Mouse (Mus musculus): ENCODE data around the gene Apbb1ip.

Apbb1ip gene

DNA sequence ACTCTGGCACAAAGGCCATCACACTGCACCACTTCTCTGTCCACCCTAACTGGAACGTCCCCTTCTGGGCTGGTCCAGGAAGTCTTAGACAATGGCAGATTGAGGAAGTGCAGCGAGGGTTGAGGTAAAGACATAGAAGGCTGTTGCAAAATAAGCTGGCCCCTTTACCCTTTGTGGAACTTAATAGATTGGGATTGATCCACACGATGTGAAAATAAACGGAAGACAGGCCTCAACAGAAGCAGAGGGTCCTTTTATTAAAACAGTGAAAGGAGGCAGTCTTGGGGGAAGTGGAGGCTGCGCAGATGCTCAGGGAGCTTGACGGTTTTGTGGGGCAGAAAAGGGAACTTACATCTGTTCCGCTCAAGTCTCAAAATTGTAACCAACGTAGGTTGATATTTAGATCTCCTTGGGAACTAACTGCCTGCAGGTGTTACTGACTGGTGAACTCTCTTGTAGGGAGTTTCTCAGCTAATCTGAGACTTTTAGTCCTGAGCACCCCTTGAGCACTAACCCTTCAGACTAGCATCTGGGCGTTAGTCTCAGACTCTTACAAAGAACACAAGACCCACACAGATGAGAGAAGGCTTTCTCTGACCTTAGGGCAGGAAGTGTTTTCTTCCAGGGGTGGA lies at the start of gene Apbb1ip:
Apbb1ip (plus strand) TSS at position 546 of the 632 bp plus-strand sequence.
- Histone ChIP-seq H3K27me3 (ENCODE audit: insufficient read depth, low read length) (peaks cover 51% of the 10 kb centered on the region), H3K36me3 (ENCODE audit: insufficient read depth, low read length) (no peaks in the 10 kb centered on the region), H3K4me1 (replicated peaks; ENCODE audit: low read depth, low read length) (peaks cover 18% of the 10 kb centered on the region), H3K4me3 (replicated peaks; ENCODE audit: low read length) (peak within 1 kb of the TSS; percentile 71), H3K9me3 (ENCODE audit: low read length) (no peaks in the 10 kb centered on the region)
- TF ChIP-seq NANOG (IDR thresholded peaks at IDR 0.05; ENCODE audit: borderline replicate concordance, low read length), result no peak
- TF ChIP-seq CTCF (conservative IDR thresholded peaks at IDR 0.05; ENCODE audit: low read length), result no peak
- no peak for TF ChIP-seq POU5F1 (IDR thresholded peaks at IDR 0.05; ENCODE audit: borderline replicate concordance, low read length)

- TF ChIP-seq NANOG (IDR thresholded peaks at IDR 0.05; ENCODE audit: borderline replicate concordance, low read length) (no peak), CTCF (conservative IDR thresholded peaks at IDR 0.05; ENCODE audit: low read length) (no peak), POU5F1 (IDR thresholded peaks at IDR 0.05; ENCODE audit: borderline replicate concordance, low read length) (no peak)
- Histone ChIP-seq H3K4me1 (replicated peaks; ENCODE audit: low read depth, low read length) (no peaks in the 10 kb centered on the region), H3K27me3 (ENCODE audit: insufficient read depth, low read length) (no peaks in the 10 kb centered on the region), H3K9me3 (ENCODE audit: low read length) (no peaks in the 10 kb centered on the region), H3K4me3 (replicated peaks; ENCODE audit: low read length) (no peak overlapping the region), H3K36me3 (ENCODE audit: insufficient read depth, low read length) (no peaks in the 10 kb centered on the region)
These were observed 46.8 kb upstream of the Apbb1ip start for GRCm38 (mm10) chr2:22727113-22727512.

- Histone ChIP-seq H3K36me3 (ENCODE audit: insufficient read depth, low read length) (no peaks in the 10 kb centered on the region), H3K9me3 (ENCODE audit: low read length) (peaks cover 42% of the 10 kb centered on the region), H3K27me3 (ENCODE audit: insufficient read depth, low read length) (no peaks in the 10 kb centered on the region), H3K4me3 (replicated peaks; ENCODE audit: low read length) (no peak overlapping the region), H3K4me1 (replicated peaks; ENCODE audit: low read depth, low read length) (peaks cover 4% of the 10 kb centered on the region; the same call in 1 of the 2 replicates)
- TF ChIP-seq POU5F1 (IDR thresholded peaks at IDR 0.05; ENCODE audit: borderline replicate concordance, low read length) (no peak), NANOG (IDR thresholded peaks at IDR 0.05; ENCODE audit: borderline replicate concordance, low read length) (no peak), CTCF (conservative IDR thresholded peaks at IDR 0.05; ENCODE audit: low read length) (no peak)
These were observed 37.8 kb upstream of the Apbb1ip start for GRCm38 (mm10) chr2:22736134-22736533.

DNA sequence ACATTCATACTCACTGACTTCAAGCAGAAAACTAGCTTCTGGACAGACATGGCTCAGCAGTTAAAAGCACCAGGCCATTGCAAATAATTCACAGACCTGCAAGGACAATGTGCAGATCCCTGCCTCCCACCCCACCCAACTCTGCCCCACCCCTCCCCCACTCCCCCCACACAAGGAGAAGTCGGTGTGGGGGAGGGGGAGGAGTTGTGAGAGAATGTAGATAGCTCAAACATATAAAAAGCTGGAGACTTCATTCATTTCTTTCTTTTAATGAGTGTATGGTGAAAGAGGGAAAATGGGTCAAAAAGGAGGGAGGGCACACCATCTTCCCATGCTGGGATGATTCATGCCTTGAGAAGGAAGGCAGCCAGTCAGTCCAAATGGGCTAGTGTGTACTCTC lies 34.5 kb upstream of the Apbb1ip start:
- TF ChIP-seq NANOG (IDR thresholded peaks at IDR 0.05; ENCODE audit: borderline replicate concordance, low read length), result no peak
- no peaks in the 10 kb centered on the region for H3K27me3 ChIP-seq (ENCODE audit: insufficient read depth, low read length)
- no peaks in the 10 kb centered on the region for H3K36me3 ChIP-seq (ENCODE audit: insufficient read depth, low read length)
- H3K9me3 ChIP-seq (ENCODE audit: low read length), result peaks cover 42% of the 10 kb centered on the region
- no peak overlapping the region for H3K4me3 ChIP-seq (replicated peaks; ENCODE audit: low read length)
- H3K4me1 ChIP-seq (replicated peaks; ENCODE audit: low read depth, low read length), result peaks cover 4% of the 10 kb centered on the region; the same call in 1 of the 2 replicates

- peaks cover under 1% of the 10 kb centered on the region for H3K27me3 ChIP-seq (ENCODE audit: insufficient read depth, low read length)
These were observed 33.5 kb upstream of the Apbb1ip start for GRCm38 (mm10) chr2:22740441-22740840.

DNA sequence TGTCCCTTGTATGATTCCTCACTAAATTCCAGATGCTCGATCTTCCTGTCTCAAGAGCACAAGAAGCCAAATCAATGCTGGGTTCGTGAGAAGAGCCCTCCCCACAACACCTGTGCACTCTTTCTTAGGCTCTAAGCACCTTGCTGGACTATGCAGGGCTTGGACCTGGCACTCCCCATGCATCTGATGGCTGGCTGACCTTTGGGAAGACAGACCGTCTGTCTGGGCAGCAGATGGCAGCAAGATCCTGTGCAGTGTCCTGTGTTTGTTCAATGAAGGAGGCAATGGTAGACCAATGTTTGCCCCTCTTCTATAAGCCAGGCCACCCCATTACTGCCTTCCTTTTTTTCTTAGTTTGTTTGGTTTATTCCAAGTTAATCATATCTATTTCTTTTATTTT lies 32.7 kb upstream of the Apbb1ip start:
- Histone ChIP-seq H3K36me3 (ENCODE audit: insufficient read depth, low read length) (no peaks in the 10 kb centered on the region), H3K9me3 (ENCODE audit: low read length) (peaks cover 38% of the 10 kb centered on the region), H3K4me3 (replicated peaks; ENCODE audit: low read length) (no peak overlapping the region), H3K27me3 (ENCODE audit: insufficient read depth, low read length) (peaks cover 4% of the 10 kb centered on the region), H3K4me1 (replicated peaks; ENCODE audit: low read depth, low read length) (no peaks in the 10 kb centered on the region)
- TF ChIP-seq POU5F1 (IDR thresholded peaks at IDR 0.05; ENCODE audit: borderline replicate concordance, low read length), result no peak
- no peak for TF ChIP-seq NANOG (IDR thresholded peaks at IDR 0.05; ENCODE audit: borderline replicate concordance, low read length)
- TF ChIP-seq CTCF (conservative IDR thresholded peaks at IDR 0.05; ENCODE audit: low read length), result no peak

More at GRCm38 (mm10) chr2:22740441-22740840, 33.5 kb upstream of the Apbb1ip start:
- H3K36me3 ChIP-seq (ENCODE audit: insufficient read depth, low read length), result no peaks in the 10 kb centered on the region
- TF ChIP-seq POU5F1 (IDR thresholded peaks at IDR 0.05; ENCODE audit: borderline replicate concordance, low read length) (no peak), CTCF (conservative IDR thresholded peaks at IDR 0.05; ENCODE audit: low read length) (no peak), NANOG (IDR thresholded peaks at IDR 0.05; ENCODE audit: borderline replicate concordance, low read length) (no peak)
- H3K4me3 ChIP-seq (replicated peaks; ENCODE audit: low read length), result no peak overlapping the region
- H3K4me1 ChIP-seq (replicated peaks; ENCODE audit: low read depth, low read length), result no peaks in the 10 kb centered on the region
- H3K9me3 ChIP-seq (ENCODE audit: low read length), result peaks cover 42% of the 10 kb centered on the region

DNA sequence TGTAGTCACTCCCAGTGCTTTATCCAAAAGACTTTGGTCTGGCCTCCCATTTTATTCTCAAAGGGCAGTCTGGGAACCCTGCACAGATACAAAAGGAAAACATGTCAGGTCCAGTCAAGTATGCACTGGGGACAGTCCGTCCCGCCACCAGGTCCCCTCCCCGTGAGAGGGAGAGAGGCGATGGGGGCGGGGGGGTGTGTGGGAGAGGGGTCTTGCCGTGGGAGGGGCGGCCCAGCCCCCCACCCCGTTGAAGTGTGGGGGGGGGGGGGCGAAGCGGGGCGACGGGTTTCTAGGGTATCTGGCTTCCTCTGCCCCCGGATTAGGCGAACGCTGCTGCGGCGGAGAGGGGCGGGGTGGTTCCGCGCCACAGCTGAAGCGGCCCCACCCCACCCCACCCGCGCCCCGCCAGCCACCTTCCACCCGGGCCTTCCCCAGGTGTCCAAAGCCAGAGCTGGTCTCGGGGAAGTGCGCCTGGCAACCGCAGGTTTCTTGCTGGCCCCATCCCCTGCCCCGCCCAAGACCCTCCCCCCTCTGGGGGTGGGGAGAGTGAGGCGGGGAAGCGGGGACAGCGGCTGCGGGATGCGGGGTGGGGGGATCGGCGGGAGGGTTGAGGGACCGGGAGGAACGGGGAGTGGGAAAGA lies 29.7 kb upstream of the Apbb1ip start:
- H3K4me3 ChIP-seq (replicated peaks; ENCODE audit: low read length), result no peak overlapping the region
- H3K36me3 ChIP-seq (ENCODE audit: insufficient read depth, low read length), result no peaks in the 10 kb centered on the region
- peaks cover 12% of the 10 kb centered on the region for H3K27me3 ChIP-seq (ENCODE audit: insufficient read depth, low read length)
- H3K4me1 ChIP-seq (replicated peaks; ENCODE audit: low read depth, low read length), result no peaks in the 10 kb centered on the region
- no peak for TF ChIP-seq CTCF (conservative IDR thresholded peaks at IDR 0.05; ENCODE audit: low read length)
- no peak for TF ChIP-seq POU5F1 (IDR thresholded peaks at IDR 0.05; ENCODE audit: borderline replicate concordance, low read length)
- TF ChIP-seq NANOG (IDR thresholded peaks at IDR 0.05; ENCODE audit: borderline replicate concordance, low read length), result no peak
- H3K9me3 ChIP-seq (ENCODE audit: low read length), result peaks cover 9% of the 10 kb centered on the region

DNA sequence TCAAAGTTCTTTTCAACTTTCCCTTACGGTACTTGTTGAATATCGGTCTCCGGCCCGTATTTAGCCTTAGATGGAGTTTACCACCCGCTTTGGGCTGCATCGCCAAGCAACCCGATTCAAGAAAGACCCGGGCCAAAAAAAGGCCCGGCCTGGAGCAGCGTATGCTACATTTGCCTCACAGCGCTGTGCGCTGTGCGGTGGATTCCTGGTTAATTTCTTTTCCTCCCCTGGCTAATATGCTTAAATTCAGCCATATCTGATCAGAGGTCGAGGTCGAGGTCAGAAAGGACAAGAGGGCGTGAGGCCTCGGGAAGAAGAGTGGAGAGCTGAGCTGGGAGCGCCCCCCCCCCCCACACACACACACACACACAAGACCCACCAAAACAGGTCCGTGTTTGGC lies 29.0 kb upstream of the Apbb1ip start:
- TF ChIP-seq NANOG (IDR thresholded peaks at IDR 0.05; ENCODE audit: borderline replicate concordance, low read length) (no peak), POU5F1 (IDR thresholded peaks at IDR 0.05; ENCODE audit: borderline replicate concordance, low read length) (no peak), CTCF (conservative IDR thresholded peaks at IDR 0.05; ENCODE audit: low read length) (no peak)

More for the DNA sequence above, 29.0 kb upstream of the Apbb1ip start:
- peaks cover 12% of the 10 kb centered on the region for H3K27me3 ChIP-seq (ENCODE audit: insufficient read depth, low read length)
- H3K9me3 ChIP-seq (ENCODE audit: low read length), result peaks cover 2% of the 10 kb centered on the region
- H3K36me3 ChIP-seq (ENCODE audit: insufficient read depth, low read length), result no peaks in the 10 kb centered on the region
- H3K4me1 ChIP-seq (replicated peaks; ENCODE audit: low read depth, low read length), result no peaks in the 10 kb centered on the region
- no peak overlapping the region for H3K4me3 ChIP-seq (replicated peaks; ENCODE audit: low read length)
